Mouse (Mus musculus): ENCODE measurements at regions not wholly inside any gene's neighbourhood (a gene's known extent, or its start where the extent isn't known, plus 50 kb on each side); places are given as distances from the start of the nearest gene placed in this dataset.

DNA sequence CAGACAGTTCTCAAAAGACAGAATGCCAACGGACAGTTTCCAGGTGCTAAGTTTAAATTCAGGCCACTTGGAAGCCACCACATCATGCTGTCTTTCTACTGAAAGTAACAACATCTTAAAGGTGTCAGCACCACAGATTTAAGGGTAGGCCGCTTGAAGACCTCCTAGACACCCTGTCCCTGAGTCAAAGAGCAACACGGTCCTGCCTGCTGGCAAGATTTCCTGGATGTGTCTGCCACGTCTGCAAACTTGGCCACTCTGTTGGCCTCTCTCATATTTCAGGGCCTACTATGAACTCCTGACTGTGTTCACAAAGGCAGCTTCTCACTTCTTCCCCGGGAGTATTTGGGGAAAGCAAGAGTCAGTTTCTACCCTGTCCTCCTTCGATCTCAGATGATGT is 194.7 kb upstream of the Esrrg start:
- ChIA-PET CTCF (no interaction called here), POLR2A (no interaction called here)

DNA sequence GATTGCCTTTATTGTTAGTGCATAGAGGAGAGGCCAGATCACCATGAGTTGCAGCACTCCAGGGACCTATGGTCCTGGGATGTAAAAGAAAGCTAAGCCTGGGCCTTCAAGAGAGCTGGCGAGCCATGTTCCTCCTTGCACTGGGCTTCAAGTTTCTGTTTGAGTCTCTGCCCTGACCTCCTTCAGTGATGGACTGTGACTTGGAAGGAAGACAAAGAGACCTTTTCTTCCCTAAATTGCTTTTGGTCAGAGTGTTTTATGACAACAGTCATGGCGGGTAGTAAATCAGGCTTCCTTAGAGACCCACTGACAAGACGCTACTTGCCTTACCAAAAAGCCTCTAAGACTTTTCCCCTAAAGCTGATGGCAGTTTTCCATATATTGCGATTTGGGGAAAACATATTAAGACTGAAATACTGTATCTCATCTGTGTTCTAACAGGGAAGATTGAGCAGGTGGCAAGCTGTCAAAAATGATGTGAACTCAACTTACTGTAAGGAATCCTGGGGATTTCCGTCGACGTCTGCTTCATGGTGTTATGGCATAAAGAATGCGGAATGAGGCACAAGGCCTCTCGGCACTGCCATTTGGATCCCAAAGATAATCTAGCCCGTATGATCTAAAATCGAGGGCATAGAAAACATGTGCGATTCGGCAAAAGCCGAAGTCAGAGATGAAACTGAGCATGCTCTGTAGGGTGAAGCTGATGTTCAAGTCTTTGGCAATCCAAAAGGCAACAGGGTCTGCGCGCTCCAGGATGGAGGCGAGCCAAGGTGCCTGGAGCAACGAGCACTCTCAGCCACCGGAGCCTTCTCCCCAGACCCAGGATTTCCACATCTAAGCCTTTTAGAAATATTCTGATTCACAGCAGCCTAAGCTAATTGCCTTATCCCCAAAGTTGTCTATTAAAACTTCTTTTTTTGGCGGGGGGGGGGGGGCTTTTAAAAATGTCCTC is 190.1 kb upstream of the Esrrg start:
- ChIA-PET CTCF (no interaction called here), POLR2A (interaction anchor here in 2 of 4 experiments (0.6 to 0.7 kb wide), 3 partner anchors 46 to 377 kb away, joined by 3 to 4 read pairs (median 3); no protein-coding TSS in a partner anchor)

DNA sequence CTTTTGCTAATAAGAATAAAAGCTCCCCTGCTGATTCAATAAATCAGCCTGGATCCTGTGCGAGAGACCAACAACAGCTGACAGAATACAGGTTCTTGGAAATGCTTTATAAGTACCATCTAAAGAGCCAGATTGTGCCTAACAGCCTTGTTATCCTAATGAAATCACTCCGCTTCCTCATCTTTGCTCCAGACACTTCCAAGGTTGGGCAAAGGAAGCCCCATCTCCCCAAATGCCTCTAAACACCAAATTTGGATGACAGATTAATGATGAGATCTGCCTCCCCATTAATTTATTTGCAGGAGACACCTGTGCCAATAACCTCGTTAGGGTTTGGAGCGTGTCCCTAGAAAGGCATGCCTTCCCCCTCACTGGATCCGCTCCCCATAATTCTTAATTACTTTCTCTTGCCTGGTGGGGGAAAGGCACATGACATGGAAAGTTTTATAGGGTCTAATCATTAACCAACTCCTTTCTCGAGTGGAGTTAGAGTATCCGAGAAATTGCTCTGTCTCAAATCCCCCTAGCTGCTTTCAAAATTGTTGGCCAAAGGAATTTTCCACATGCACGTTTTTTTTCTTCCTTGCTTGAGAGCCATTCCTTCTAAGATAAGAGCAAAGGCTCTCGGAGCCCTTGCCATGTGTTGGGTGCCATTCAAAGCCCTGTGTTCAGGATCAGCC is 179.9 kb upstream of the Esrrg start:
- ChIA-PET POLR2A (no interaction called here), CTCF (no interaction called here)

DNA sequence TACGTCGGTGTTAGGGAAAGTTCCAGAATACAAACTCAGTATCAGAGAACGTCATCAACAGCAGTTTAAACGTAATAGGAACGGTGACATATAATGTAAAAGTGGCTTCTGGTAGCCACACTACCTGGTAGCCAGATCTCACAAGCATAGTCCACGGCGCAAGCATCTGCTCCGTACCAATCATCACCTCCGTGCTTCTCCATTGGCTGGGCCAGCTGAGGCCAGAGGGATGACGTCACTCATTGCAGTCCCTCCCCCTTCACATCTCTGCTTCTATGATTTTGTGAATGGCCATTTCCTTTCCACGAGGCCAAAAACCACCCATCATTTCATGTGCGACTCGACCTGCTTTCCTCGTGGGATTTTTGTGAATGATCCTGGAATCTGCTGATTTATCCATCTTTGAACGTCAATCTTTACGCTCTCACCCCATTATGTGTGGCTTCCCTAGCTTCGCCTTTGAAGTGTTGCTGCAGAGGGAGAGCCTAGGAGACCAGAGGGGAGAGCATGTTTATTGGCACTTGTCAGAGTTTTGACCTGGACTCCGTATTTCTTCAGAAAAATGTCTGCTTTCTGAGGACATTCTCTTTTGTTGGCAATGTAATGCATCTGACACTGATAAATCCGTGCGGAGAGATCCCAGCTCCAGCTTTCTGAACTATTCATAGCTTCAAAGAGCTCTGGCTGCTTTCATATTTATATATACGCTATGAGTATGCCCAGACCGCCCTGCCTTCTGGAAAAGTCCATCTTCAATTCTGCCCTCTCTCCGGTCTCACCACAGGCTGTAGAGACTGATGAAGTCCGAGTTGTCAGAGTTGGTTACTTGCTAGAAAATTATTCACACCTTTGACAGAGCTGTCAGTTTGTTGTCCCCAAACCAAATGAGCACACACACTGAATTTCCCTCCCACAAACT is 174.6 kb upstream of the Esrrg start:
- ChIA-PET POLR2A (no interaction called here), CTCF (no interaction called here)

DNA sequence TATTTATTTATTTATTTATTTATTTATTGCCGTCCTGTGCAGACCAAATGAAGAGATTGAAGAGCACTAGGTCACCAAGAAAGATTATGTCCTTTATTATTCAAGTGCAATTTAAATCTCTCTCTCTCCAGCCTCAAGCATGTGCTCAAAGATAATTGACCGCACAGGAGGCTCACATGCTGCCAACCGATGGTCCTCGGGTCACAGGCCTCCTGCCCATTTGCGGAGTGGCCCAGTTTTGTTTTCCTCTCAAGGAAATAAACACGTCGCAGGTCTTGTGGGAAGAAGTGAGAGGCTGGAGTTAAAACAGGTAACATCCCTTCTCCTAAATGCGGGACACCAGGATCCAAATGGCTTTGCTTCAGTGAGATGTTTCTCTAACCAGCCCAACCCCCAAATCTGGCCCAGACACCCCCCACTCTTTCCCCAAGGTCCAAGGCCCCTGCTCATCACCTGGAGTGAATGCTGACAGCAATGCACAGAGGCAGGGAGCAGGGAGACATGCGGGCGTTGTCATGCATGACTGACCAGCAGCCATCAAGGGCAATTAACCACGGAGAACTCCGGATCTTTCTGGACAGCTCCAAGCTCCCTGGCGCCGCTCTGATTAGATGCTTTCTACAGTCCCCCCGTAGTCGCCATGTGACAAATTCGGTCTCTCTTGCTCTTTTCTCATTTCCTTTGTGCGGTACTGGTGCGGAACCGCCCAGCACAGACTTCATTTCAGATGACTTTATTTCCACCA is 169.2 kb upstream of the Esrrg start:
- POLR2A ChIA-PET: no interaction called here
- CTCF ChIA-PET: interaction anchor here in 2 of 4 experiments (0.6 to 1.8 kb wide), 2 partner anchors 13 to 212 kb away, joined by 4 to 6 read pairs; no protein-coding TSS in a partner anchor

DNA sequence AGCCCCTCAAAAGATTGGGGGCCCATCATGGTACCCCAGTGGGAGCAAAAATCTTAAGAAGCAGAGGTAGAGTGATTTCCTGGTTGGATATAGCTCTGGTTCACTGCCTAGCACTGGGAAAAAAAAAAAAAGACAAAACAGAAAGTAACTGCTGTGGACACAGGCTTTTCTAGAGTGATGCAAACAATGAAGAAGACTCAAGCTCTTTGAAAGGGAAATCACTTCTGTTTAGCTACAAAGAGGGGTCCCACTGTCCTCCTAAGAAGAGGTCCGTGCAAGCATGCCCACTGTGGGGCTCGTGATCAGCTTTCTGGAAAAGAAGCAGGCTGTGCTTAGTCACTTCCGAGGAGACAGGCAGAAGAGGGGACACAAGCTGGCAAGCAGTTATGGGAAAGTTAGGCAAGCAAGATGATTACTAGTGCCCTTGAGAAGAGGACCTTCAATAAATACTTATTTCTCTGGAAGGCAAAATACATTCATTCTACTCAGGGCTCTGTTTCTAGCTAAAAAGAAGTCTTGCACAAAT is 166.9 kb upstream of the Esrrg start:
- POLR2A ChIA-PET: interaction anchor here in 2 of 4 experiments (1.3 to 1.4 kb wide), 2 partner anchors 10 kb away, joined by 4 to 5 read pairs; no protein-coding TSS in a partner anchor
- CTCF ChIA-PET: interaction anchor here in 3 of 4 experiments (0.5 to 1.5 kb wide), 3 partner anchors 11 to 1582 kb away, joined by 3 to 5 read pairs (median 4); no protein-coding TSS in a partner anchor

DNA sequence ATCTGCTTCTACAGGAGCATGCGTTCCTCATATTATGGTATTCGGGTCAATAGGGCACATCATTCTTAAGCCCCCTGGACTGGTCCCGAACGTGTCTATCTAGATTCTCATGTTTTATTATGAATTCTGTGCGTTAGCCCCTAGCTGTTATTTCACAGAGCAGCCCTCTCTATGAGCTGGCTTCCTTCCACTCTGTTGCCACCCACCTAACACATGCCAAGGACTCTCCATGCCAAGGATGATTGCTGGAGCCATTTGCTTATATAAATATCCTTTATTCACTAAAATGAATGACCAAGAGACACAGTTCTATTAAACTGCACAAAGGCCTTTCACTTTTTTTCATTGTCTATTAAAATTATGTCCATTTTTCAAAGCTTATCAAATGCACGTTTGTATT is 162.1 kb upstream of the Esrrg start:
- ChIA-PET CTCF (no interaction called here), POLR2A (no interaction called here)

DNA sequence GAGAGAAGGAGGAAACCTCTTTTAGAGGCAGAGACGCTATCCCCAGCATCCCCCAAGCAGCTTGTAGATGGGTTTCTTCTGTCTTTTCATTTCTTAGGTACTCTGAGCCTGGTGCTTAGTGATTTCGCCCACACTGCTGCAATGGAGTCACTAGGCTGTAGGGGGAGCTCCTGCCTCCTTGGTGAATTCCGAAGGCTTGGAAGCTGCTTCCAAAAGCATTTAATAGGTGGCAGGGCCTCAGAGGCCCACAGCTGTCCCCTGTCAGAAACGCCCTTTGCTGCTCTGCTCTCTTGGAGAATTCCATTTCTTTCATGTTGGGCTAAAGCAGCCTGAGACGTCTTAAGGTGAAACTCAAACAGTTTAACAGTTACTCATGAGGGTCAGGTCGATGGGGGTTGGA is 160.4 kb upstream of the Esrrg start:
- POLR2A ChIA-PET: interaction anchor here in 1 of 4 experiments (0.6 to 0.8 kb wide), 2 partner anchors 530 to 617 kb away, joined by 3 read pairs; no protein-coding TSS in a partner anchor
- CTCF ChIA-PET: interaction anchor here (0.6 to 1.2 kb wide), 14 partner anchors 10 to 1551 kb away, joined by 3 to 13 read pairs (median 3); no protein-coding TSS in a partner anchor

DNA sequence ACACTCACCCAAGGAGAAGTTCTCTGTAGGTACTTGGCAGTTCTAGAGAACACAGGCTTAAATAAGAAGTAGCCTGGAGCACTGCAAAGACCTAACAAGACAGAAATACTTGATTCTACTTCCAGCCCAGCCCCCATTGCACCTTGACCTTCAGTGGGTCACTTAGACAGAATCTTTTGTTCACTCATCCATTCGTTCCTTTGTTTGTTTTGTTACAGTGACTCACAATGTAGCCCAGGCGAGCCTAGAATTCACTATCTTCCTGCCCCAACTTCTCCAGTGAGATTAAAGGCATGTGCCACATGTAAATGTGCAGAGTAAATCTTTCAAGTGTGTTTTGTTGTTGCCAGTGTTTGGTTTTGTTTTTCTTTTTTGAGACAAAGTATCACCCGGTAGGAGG is 158.5 kb upstream of the Esrrg start:
- ChIA-PET POLR2A (no interaction called here), CTCF (no interaction called here)

DNA sequence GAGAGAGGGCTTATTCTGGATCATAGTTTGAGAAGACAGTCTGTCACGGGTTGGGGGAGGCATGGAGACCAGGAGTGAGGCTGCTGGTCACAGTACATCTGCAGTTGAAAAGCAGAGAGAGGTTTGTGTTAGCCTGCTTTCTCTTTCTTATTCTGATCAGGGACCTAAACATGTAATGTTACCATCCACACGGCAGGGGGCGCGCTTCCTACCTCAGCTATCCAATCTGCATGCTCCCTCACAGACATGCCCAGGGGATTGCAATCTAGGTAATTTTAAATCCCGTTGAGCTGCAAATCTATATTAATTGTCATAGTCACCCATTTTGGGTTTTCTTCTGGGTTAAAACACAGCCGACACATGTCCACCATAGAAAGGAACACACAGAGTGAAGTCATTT is 156.4 kb upstream of the Esrrg start:
- CTCF ChIA-PET: interaction anchor here in 3 of 4 experiments (0.8 to 2.4 kb wide), 11 partner anchors 10 to 573 kb away, joined by 3 to 8 read pairs (median 4); no protein-coding TSS in a partner anchor

DNA sequence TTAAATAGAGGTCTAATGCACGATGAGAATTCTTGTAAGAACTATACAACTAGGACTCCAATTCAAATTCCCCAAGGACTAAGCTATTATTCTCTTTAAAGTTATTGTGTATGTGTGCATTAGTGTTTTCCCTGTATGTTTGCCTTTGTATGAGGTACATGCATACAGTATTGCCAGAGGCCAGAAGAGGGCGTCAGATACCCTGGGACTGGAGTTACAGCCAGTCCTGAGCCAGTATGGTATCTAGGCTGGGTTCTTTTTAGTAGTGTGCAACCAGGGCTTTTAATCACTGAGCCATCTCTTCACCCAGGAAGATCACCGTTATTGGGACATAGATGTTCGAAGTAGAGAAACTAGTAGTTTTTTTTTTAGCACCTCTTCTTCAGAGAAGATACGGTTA is 154.2 kb upstream of the Esrrg start:
- CTCF ChIA-PET: interaction anchor here in 1 of 4 experiments (0.7 kb wide), 1 partner anchor 18 kb away, joined by 4 read pairs; no protein-coding TSS in a partner anchor
- POLR2A ChIA-PET: no interaction called here

More for the DNA sequence above, 156.4 kb upstream of the Esrrg start:
- POLR2A ChIA-PET: interaction anchor here in 2 of 4 experiments (1.0 to 1.1 kb wide), 2 partner anchors 10 to 11 kb away, joined by 4 to 5 read pairs; no protein-coding TSS in a partner anchor

DNA sequence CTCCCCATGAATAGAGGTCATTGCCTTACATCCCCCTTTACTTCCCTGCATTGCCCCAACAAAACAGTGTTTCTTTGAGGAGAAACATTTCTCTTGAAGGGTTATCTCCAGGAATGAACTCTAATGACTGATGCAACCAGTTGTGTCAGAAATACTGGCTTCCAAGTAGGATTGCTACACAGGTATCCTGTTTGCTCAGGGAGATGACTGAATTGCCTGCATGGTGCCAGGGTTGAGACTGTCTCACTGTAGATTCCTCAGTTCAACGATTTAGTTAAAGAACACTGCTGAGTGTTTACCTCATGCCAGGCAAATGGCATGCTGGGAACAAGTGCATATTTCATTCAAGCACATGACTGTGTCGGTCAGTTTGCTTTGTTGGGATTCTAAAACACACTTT is 123.8 kb upstream of the Esrrg start:
- ChIA-PET POLR2A (no interaction called here), CTCF (interaction anchor here in 1 of 4 experiments (0.6 kb wide), 1 partner anchor 46 kb away, joined by 3 read pairs; no protein-coding TSS in a partner anchor)

DNA sequence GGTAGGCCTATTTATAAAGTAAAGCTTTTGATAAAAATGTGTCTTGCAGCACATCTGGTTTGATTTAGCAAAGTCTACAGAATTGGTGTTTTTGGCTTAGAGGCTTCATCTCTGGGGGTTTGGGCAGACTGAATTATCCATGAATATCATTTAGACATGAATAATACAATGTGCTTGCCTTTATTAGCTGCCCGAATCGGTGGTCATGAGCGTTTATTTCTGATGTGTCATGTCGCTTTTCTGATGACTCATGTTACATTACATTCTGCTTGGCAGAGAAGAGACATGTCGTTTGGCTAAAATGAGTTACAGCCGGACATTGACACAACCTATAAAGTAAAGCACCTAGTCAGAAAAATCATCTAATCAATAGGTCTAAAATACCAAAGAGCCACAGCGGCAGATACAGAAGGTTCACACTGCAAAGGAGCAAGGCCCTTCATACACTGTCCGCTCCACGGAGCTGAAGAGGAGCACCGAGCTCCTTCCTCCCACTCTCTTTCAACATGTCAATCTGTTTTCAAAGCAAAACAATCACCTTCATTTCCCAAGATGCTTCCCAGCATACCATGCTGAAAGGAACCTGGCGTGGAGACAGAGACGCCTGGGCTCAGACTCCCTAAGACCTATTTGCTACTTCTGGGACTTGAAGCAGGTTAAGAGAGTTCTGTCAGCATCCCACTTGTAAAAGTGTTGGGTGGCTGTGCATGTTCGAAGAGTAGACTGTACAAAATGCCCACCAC is 120.5 kb upstream of the Esrrg start:
- CTCF ChIA-PET: no interaction called here
- POLR2A ChIA-PET: no interaction called here

DNA sequence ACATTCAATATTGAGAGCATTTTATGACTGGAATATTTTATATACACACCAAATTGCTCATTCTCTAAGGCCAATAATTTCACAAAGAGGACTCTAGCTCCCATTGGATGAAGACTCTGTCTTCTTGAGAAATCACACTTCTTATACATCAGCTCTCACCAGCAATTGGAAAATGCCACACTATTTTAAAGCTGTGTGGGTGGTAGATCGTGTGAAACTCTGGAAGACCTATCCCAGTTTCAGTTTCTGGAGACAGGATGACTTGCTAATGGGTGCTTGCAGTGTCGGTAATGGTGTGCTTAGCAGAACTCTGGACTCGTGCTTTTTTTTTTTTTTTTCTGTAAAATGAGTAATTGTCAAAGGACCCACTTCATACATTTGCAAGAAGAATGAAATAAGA is 119.1 kb upstream of the Esrrg start:
- CTCF ChIA-PET: no interaction called here
- POLR2A ChIA-PET: no interaction called here

DNA sequence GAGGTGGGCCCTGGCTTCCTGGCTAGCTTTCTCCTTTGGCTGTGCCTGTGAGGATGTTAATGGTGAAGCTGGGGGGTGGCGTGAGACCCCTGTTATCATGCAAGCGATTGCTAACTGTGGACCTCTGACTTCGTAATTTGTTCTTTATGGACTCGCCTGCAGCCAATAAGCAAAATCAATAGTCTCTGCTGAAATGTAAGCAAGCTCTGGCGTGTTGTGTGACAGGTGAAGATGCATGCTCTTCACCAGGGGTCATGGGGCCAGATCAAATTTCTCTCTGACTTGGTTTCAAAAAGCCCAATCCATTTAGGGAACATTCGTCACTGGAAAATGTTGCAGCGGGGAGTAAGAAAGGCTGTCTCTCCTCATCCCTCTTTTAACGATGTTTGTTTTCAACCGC is 103.2 kb upstream of the Esrrg start:
- ChIA-PET POLR2A (no interaction called here), CTCF (interaction anchor here in 1 of 4 experiments (0.6 kb wide), 1 partner anchor 374 kb away, joined by 3 read pairs; no protein-coding TSS in a partner anchor)

DNA sequence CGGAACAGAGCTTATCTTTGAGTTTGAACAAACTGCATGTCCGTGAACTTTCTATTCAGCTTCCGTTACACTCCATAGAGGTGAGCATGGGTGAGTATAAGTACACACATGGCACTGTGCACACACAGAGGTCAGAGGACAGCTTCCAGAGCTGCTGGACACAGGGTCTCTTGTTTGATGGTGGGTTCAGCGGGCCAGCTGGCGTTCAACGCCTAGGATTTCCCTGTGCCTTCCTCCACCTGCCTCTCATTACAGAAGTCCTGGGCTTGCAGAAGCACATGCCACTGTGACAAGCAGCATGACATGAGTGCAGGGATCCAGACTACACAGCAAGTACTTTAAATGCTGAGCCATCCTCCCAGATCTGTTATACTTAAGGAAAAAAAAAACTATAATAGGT is 101.4 kb upstream of the Esrrg start:
- ChIA-PET CTCF (no interaction called here), POLR2A (no interaction called here)

DNA sequence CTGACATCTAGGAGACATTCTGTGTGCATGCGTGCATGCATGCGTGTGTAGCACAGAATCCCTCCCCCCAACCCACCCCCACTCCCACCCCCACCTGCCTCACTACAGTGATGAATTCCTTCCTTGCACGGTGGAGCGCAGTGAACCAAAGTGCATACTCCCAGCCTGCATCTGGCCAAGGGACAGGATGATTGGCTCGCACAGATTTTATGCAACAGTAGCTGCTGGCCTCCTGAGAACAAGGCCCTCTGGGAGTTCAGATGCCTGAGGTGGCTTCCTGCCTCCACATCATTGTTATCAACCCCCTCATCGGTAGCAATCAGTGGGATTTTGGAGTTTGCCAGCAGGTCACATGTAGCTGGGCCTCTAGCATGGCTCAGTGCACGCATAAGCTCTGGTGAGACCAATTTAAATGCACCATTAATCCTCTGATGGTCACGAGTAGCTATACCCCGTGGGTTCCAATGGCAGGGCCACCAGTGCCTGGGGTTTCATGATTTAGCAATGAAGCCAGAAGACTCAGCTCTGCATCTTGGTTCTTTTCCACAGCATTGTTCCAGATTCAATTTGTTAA is 77.2 kb upstream of the Esrrg start:
- ChIA-PET CTCF (interaction anchor here in 1 of 4 experiments (0.6 kb wide), 1 partner anchor 46 kb away, joined by 3 read pairs; no protein-coding TSS in a partner anchor), POLR2A (no interaction called here)

All from embryonic stem cell, embryonic (primary cell).